Mouse (Mus musculus) layer of hippocampus, postnatal 36 days (tissue): ENCODE data around the gene Crlf1. TPM values are rescaled to one million over a fixed set of nuclear protein-coding genes. Genes with fewer than 3 reads are reported as not detected.

Experiments used
- DNase-seq, 2 experiments: peaks; one replicate each; pipeline ENCODE4 v3.0.0; 2022
- total RNA-seq, 2 experiments: library from RNA; stranded (reverse); gene quantifications; 2 replicates each; pipeline ENCODE4 v1.2.3; 2021

The Crlf1 gene
- total RNA-seq: 10 to 100 TPM; 42.9 to 45.2 TPM

DNA sequence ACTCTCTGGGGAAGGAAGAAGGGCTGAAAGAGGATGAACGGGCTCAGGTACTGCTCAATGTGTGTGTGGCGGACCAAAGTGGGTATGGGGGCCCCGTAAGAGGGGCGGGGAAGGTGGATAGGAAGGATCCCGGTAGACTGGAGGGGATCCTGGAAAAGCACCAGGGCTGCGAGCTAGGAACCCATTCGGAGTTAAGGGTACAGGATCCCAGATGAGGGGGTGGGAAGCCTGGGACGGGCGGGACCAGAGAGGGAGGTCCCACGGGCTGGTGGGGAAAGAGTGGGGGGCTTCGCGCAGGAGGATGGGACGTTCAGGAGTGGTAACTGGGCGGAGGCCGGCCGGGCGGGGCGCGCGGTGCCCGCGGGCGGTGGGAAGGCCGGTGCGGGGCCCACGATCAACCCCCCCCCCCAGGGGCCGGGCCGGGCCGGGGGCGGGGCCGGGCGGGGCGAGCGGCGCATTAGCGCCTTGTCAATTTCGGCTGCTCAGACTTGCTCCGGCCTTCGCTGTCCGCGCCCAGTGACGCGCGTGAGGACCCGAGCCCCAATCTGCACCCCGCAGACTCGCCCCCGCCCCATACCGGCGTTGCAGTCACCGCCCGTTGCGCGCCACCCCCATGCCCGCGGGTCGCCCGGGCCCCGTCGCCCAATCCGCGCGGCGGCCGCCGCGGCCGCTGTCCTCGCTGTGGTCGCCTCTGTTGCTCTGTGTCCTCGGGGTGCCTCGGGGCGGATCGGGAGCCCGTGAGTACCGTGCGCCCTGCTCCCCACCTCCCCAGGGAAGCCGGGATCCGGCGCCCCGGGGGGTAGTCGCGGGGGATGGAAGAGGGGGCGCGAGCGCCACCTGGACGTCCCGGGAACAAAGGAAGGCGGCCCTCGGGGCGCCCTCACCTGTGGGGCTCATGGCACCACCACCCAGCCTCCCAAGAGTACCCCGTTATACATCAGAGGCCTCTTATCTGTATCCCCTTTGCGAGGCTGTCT lies at the start of gene Crlf1:
Gene Crlf1 (plus strand): TSS at position 495 of the 977 bp plus-strand sequence.
- DNase-seq: no peak

DNA sequence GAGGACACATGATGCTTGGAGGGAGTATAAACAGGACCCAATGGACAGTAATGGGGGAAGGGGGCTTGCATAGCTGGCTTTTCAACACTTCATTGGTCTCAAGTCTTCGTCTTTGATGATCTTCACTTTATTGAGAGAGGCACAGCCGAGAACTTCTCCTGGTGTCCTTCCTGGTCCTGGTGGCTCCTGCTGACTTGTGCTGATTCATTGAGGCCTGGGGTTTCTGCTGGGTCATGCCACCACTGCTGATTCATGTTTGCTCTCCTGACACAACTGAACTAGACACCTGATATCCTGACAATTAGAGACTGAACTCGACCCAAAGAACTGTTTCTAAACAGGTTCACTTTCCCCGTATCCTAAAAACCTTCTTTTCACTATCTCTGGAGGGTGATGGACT lies 49.6 kb upstream of the Crlf1 start:
- DNase-seq: no peak

DNA sequence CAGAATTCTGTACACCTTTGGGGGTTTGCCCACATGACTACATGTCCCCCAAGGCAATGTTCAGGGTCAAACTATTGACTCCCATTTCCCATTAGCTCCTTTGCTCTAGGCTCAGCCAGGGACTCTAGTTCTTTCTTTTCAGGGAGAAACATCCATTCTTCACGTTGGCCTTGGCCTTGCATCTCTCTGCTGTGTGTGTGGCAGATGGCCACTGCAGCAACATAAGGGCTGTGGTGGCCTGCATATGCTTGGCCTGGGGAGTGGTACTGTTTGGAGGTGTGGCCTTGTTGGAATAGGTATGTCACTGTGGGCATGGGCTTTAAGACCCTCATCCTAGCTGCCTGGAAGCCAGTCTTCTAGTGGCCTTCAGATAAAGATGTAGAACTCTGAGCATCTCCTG lies 47.0 kb upstream of the Crlf1 start:
- no peak for DNase-seq

DNA sequence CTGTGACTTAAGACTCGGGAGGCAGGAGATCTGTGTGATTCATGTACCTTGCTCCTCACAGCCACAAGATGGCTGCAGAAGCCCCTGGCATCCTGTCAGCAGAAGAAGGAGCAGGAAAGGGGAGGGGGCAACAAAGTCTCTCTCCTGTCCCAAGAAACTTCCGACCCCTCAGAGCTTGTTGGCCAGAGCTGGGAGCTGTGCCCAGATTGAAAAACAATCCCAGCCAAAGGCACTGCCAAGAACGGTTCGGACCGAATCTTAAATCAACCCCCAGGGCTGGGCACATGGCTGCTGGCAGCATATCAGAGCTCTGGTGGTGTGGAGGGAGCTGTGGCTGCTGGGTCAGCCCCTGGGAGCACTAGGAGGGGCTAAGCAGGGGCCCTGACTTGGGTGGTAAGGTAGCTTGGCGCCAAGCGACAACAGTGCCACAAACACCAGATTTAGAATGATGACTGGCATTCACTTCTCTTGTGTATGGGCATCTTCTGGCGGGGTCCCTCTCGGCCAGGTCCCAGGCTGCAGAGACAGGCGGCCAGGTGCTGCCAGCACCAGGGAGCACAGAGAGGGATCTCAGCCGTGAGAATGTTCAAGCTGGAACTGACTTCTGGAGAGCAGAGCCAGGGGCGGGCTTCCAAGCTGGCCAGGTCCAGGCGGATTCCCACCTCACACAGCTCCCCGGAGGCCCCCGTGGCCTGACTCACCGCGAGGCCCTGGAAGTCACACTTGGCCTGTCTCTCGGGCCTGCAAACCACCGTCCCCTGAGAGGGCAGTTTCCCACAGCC lies 45.1 kb upstream of the Crlf1 start:
- DNase-seq: peak; percentile 55 to 63

DNA sequence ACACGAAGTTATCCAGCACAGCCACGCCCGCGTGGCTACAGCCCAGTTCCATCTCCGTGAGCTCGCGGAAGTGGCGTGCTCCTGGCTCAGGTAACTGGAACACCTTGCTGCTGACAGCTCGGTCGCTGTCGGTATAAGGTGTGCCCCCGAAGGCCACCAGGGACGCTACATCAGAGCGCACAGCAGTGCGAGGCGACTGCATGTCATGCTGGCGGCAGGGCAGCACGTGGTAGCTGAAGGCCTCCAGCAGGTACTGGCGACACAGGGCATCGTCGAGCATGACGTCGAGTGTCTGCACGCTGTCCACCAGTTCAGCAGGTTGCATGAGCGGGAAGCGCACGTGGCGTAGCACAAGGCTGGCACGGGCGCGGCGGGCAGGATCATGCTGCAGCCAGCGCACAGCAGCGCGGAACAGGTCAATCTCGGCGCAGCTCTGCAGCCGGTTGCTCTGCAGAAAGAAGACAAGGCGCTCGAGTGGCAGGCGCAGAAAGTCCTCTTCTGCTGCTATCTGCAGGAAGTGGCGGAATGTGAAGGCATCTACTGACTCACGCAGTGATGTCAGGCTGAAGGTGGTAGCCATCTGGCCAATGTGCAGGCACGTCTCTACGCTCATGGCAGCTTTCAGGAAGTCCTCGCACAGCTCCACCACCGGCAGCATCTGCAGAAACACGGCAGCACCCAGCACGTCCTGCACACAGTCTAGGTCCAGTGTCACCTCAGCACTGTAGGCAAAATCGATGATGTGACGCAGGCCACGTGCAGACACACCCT lies 40.6 kb upstream of the Crlf1 start:
- no peak for DNase-seq

DNA sequence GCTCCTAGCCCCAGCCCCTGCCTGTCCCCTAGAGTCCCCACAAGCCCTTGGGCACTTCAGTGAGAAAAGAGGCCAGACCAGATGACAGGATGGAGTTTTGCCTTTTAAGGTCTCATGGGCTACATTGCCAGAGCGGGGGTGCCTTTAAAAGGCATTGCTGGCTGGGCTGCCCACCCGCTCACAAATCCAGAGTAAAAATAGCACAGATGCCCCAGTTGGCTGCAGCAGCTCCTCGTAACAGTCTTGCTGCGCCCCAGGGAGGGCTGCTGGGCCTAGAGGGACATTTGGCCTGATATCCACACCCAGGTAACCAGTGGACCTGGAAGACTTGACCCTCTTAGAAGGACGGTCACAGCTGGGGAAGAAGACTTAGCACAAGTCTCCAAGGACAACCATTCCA lies 39.1 kb upstream of the Crlf1 start:
- no peak for DNase-seq

DNA sequence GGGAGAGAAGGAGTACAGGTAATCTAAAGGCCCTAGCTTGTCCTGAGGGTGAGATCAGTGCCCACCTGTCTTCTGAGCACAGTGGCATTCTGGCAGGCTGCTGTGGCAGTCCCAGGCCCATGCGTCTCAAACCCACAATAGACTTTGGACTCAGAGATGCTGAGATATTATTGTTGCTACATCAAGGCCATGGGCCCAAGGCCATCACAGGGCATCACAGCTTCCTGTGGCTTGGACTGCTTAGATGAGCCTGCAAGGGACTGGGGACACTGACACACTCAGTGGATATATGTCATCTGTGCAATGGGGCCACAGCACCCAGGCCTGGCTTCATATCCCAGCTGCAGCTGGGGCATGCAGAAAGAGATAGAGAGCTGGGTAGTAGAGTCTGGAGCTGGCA lies 36.0 kb upstream of the Crlf1 start:
- DNase-seq: no peak

DNA sequence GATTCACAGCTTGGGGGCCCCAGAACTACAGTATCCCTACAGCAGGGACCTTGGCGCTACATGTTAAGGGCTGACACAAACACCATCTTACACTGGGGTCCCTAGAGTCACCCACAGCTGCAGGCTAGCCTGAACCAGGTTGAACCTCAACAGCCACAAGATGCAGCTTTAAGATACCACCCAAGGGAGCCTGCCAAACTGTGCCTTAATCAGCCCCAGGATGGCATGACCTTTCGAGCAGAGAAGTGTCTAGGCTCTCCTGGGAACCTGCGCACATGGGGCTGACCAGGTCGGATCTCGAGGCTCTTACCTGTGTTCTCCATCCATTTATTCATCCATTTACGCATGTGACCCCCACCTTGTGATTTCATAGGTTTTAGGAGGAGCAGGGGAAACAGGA lies 35.1 kb upstream of the Crlf1 start:
- DNase-seq: no peak

DNA sequence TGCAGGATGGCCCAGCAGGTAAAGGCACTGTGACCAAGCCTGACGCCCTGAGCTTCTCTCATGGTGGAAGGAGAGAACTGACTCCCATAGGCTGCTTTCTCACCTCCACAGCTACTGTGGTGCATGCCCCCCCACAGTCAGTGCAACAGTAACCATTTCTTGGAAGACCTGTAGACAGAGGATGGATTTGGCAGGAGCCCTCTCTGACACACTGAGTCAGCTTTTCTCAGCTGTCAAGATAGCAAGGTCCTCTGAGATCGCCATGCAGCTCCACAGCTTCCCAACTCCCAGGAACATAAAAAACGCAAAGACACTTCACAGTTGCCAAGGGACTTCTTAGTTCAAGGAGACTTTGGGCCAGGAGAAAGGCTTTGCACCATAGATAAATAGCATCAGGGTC lies 34.5 kb upstream of the Crlf1 start:
- DNase-seq: no peak

DNA sequence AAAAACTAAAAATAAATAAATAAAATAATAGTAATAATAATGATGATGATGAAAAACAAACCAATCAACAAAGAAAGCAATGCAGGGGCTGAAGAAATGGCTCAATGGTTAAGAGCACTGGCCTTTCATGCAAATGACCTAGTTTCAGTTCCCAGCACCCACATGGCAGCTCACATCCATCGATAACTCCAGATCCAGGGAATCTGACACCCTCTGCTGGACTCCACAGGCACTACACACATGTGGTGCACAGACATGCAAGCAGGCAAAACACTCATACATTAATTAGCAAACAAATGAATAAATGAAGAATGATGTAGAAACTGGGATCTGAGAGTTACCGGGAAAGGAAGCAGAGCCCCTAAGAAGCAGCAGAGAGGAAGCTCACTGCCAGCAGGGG lies 33.3 kb upstream of the Crlf1 start:
- DNase-seq: no peak

DNA sequence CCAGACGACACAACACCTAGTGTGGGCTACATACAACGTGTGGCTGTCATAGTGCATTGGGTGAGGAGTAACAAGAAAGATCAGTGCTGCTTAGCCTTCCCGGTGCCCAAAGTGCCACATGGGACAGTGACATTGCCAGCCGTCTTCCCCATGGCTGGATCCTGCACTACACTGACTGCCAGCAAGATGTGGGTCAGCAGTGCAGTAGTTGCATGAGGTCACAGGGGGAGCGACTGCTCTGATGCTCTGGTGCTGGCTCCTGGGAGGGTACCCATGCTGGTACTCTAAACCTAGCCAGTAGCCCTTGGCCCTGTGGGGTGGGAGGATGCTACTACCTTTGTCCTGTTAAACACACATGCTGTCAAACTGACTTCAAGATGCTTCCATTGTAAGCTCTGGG lies 32.8 kb upstream of the Crlf1 start:
- no peak for DNase-seq

DNA sequence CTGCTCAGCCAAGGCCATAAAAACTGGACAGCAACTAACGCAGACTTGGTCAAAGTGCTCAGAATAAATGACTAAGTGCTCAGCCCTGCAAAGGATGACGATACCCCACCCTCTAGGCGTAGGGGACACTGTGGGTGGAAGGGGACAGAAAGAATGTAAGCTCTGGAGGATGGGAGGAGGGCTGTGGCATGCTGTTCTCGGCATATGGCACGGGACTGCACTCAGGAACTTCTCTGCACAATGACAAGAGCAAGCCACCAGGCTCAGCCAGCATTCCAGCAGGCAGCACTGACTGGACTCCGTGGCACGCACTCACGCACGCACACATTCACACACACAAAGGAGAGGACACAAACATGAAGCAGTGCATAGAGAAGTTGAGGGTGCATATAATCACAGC lies 32.4 kb upstream of the Crlf1 start:
- no peak for DNase-seq

DNA sequence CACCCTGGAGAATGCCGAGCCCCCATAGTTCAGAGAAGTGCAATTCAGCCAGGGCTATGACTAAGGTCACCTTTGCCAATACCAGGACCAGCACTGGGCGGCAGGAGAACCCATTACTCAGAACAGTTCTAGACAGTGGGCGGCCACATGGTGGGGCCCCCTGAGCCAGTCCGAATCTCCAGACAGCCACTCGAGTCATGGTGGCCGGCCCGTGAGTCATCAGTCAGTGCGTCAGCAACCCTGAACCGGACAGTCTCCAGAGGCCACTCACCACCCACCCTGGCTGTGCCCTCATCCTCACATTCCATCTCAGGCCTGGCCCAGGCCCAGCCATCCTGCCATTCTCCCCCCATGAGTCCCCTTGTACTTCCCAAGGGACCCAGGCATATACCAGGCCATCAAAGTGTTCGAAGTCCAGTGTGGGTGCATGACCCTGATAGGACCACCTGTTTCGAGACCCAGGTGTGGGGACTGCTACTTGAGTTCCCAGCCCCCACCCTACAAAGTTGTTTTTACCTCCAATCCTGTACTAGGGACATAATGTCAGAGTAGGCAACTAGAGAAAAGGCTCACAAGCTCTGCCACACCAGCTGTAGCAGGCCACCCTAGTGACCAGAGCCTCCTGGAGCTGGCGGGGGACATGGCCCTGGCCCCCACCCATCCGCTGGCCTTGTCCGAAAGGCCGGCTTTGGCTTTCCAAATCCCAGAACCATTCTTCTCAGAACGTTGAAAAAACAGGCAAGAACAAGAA lies 31.0 kb upstream of the Crlf1 start:
- no peak for DNase-seq

DNA sequence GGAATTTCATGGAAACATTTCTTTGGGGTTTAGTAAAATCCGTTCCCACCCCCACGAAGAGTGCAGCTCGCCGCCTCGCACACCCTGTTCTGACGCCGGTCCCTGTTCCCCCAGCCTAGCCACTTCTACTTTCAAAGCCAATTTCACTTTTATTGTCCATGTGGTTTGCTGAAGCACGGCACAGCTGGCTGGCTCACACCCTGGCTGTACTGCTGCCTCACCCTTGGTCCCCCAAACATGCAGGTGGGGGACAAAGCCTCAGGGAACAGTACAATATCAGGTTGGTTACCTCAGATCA lies 30.5 kb upstream of the Crlf1 start:
- no peak for DNase-seq

DNA sequence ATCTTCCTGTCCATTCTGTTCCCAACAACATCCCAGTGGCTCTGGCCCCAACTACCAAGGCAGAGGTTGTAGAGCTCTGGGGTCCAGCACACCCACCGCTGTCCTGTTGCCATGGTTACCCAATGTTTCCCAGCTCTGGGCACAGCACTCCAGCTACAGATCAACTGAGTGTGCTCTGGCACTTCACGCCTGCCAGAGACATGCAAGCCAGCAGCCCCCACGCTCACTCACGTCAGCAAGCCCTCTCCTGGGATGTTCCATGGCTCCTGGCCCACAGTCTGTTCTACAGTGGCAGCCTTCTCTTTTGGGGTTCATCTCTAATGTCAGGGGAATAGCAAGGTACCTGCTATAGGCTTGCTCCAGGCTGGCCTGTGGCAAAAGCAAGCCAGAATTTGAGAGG lies 29.7 kb upstream of the Crlf1 start:
- DNase-seq: peak; percentile 78 to 79

DNA sequence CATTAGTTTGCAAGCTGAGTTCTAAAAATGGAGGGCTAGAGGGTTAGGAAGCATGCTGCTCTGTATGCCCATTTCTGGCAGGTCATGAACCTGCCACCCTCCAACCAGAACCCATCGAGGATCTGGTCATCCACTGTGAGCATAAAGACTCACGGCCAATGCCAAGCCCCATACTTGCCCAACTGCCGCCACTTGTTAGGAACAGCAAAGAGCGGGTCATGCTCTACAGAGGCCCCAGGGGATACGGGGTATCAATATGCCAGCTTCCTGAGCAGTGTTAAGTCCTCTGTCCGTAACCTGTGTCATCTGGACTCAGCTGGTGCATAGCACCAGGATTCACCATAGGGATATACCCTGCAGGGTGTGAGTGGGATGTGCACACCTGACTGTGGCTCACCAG lies 28.8 kb upstream of the Crlf1 start:
- no peak for DNase-seq

DNA sequence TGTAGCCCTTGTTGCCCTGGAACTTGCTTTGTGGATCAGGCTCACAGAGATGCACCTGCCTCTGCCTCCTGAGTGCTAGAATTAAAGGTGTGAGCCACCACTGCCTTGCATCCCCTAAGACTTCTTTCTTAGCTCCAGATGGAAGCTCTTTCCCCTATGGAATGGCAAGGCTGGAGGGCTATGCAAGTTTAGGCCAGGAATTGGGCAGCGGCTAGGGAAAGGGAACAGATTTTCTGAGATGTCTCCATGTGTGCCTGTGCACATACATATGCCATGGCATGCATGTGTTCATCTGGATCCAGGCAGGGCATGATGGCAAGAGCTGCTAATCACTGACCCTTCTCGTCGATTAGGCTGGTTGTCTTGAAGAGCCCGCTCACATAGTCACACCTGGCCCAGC lies 27.3 kb upstream of the Crlf1 start:
- no peak for DNase-seq

DNA sequence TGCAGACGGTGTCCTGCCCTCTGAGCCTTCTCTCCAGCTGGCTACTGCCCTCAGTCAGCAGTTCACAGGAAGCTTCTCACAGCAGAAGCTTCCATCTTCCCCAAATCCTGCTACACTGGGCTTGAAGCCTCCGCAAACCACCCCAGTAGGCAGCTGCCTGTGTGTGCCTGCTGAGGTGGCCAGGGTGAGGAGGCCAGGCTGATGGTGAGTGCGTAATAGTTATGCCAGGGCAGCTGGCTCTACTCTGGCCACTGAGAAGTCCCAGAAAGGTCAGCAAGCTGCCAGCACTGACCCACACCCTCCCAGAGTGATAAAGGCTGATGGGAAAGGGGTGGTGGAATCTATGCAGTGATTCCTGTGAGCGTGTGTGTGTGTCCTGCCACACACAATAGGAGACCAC lies 26.7 kb upstream of the Crlf1 start:
- DNase-seq: no peak

DNA sequence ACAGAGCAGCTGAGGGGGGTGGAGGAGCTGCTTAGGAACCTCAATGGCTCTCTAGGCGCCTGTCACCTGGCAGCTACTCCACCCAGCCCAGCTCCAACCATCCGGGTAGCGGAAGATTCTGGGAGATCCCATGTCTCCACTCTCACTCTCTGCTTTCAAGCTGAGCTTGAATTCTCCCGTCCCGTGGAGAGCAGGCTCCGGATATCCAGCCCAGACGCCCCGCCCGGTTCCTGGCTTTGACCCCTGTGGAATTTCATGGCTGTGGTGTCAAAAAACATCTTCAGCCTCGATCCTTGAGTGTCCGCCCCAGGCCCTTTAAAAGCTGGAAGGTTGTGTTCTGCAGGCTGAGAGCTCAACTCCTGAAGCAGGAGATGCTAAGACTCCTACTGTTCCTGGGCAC lies 26.2 kb upstream of the Crlf1 start:
- DNase-seq: no peak

DNA sequence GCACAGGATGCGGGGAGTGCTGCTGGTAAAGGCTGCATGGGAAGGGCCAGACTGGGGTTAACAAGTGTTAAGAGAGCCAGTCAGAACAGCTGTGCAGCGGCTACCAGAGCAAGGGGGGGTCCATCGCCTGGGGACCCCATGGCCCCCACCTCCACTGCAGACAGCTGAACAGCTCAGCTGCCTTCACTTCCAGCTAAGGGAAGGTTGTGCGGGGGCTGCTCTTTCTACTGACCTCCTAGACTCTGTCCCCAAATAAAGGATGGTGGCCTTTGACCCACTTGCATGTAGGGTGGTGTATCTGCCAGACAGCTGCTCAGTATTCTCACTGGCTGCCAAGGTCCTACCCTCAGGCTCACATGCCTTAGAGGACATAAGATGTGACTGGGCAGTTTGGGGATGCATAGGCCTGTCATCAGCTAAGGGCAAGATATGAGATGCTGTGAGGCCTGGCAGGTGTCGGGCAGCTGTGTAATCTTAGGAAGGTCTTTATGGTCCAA lies 25.7 kb upstream of the Crlf1 start:
- DNase-seq: no peak

DNA sequence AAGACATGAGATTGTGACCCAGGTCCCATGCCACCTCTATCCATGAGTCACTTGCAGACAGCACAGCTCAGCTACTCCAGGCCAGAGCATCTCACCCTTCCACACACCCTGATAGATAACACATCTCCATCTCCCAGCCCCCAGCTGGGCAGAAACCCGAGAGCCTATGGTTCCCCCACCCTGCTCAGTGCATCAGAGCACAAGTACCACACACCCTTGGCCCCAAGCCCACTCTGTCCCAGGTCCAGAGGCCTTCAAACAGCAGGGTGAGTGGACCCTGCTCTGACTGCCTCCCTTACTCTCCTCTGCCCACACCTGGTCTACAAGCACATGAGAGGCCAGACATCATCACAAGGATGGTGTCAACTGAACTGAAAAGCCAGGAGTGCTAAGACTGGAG lies 25.1 kb upstream of the Crlf1 start:
- DNase-seq: no peak

DNA sequence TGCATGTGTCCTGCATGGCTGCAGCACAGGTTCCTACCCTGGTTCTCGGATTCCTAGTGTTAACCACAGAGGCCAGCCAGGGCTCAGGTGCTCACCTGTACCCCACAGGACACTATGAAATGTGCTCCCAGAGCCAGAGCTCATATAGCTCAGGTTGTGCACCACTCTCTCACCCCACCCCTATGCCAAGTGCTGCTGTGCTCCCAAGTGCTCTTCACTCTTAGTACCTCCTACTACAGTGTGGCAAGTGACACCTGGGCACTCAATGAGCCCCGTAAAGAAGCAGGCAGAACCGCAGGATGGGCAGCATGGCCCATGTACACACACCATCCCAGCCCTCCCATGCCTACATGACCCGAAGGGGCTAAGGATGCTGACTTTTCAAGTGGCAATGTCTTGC lies 24.2 kb upstream of the Crlf1 start:
- DNase-seq: no peak
